Mouse (Mus musculus) CH12.LX (cell line): Measurements from ENCODE around the gene Adprh. TPM values are rescaled to one million over a fixed set of nuclear protein-coding genes. Genes with fewer than 3 reads are reported as not detected.
"Not testable (repeated sequence)": the region's sequence is repeated elsewhere in the genome, so short reads cannot be mapped to it uniquely, and the experiment has no call there.

Experiments
- DNase-seq: peaks from one replicate; pipeline ENCODE4 v3.0.0-alpha.2; 2013; ENCODE audit errors: extremely low read depth
- H3K27ac ChIP-seq: 2 replicates; pipeline ENCODE4 v1.5.1; 2012; ENCODE audit warnings: low read depth, mild to moderate bottlenecking, control low read depth, moderate library complexity; ENCODE audit not compliant: insufficient read depth
- H3K27me3 ChIP-seq: replicated peaks from 2 replicates; pipeline ENCODE3; 2012; ENCODE audit warnings: inconsistent platforms
- H3K36me3 ChIP-seq, 2 experiments: replicated peaks in 1 of 2; 2 replicates each; pipeline versions ENCODE3 to v1.6.1; 2012; ENCODE audit warnings: inconsistent platforms in 1 of 2, low read length in 1 of 2, mild to moderate bottlenecking in 1 of 2, mixed read lengths in 1 of 2, moderate library complexity in 1 of 2; ENCODE audit not compliant: control insufficient read depth in 1 of 2, insufficient read depth in 1 of 2
- H3K4me1 ChIP-seq, 2 experiments: 2 replicates each; pipeline ENCODE4 v1.6.1; 2012; ENCODE audit warnings: inconsistent platforms in 1 of 2, moderate library complexity in 1 of 2; ENCODE audit not compliant: insufficient read depth in 2 of 2, control insufficient read depth in 1 of 2
- H3K4me2 ChIP-seq: 2 replicates; pipeline ENCODE4 v1.6.1; 2012; ENCODE audit warnings: low read depth, mild to moderate bottlenecking, control low read depth; ENCODE audit not compliant: poor library complexity, insufficient read depth, severe bottlenecking
- H3K4me3 ChIP-seq, 3 experiments: fragments of 150-350 bp in 1 of 3; sonication (generic) in 1 of 3; replicated peaks in 1 of 3; 2 replicates each; pipeline versions ENCODE3 to v1.5.1; 2011 to 2012; ENCODE audit warnings: low read depth in 2 of 3, low read length in 2 of 3, mild to moderate bottlenecking in 2 of 3, moderate library complexity in 2 of 3, control low read depth in 1 of 3, improper control_type of control experiment in 1 of 3, inconsistent platforms in 1 of 3, mixed read lengths in 1 of 3; ENCODE audit not compliant: poor library complexity in 1 of 3
- H3K79me2 ChIP-seq: replicated peaks from 2 replicates; pipeline ENCODE4 v1.6.1; 2012; ENCODE audit warnings: mild to moderate bottlenecking, moderate library complexity; ENCODE audit not compliant: control insufficient read depth, poor library complexity, insufficient read depth, severe bottlenecking; ENCODE audit errors: extremely low read depth
- H3K9ac ChIP-seq: 2 replicates; pipeline ENCODE4 v1.6.1; 2012; ENCODE audit warnings: low read depth, mild to moderate bottlenecking, control low read depth, moderate library complexity; ENCODE audit not compliant: insufficient read depth
- H3K9me3 ChIP-seq: replicated peaks from 2 replicates; pipeline ENCODE3; 2012; ENCODE audit warnings: low read length, inconsistent platforms, mixed read lengths
- BHLHE40 ChIP-seq: IDR thresholded peaks from 2 replicates; pipeline ENCODE4 v1.6.1; 2011; ENCODE audit warnings: mild to moderate bottlenecking, low read depth, low read length, improper control_type of control experiment
- CHD1 ChIP-seq: IDR thresholded peaks from 2 replicates; pipeline ENCODE4 v1.6.1; 2012; ENCODE audit warnings: low read depth, low read length, improper control_type of control experiment, inconsistent platforms
- CTCF ChIP-seq, 2 experiments: IDR thresholded peaks in 1 of 2; conservative IDR thresholded peaks in 1 of 2; 2 replicates each; pipeline ENCODE4 v1.5.1; 2011 to 2012; ENCODE audit warnings: low read depth in 2 of 2, low read length in 2 of 2, improper control_type of control experiment in 1 of 2, inconsistent platforms in 1 of 2, mild to moderate bottlenecking in 1 of 2, moderate library complexity in 1 of 2
- E2F4 ChIP-seq: IDR thresholded peaks from 2 replicates; pipeline ENCODE4 v1.6.1; 2011; ENCODE audit warnings: low read depth, low read length, improper control_type of control experiment; ENCODE audit not compliant: insufficient replicate concordance
- EP300 ChIP-seq: IDR thresholded peaks from 2 replicates; pipeline ENCODE4 v1.6.1; 2011; ENCODE audit warnings: low read length, improper control_type of control experiment
- ETS1 ChIP-seq: conservative IDR thresholded peaks from 2 replicates; pipeline ENCODE4 v1.6.1; 2012; ENCODE audit warnings: low read depth, mild to moderate bottlenecking, inconsistent platforms, low read length, improper control_type of control experiment, moderate library complexity
- HCFC1 ChIP-seq: IDR thresholded peaks from 2 replicates; pipeline ENCODE4 v1.6.1; 2012; ENCODE audit warnings: low read depth, mild to moderate bottlenecking, inconsistent platforms, low read length, improper control_type of control experiment
- IRF4 ChIP-seq: IDR thresholded peaks from 2 replicates; pipeline ENCODE4 v1.6.1; 2014; ENCODE audit warnings: low read depth, mild to moderate bottlenecking, inconsistent platforms, low read length, improper control_type of control experiment
- JUND ChIP-seq: conservative IDR thresholded peaks from 2 replicates; pipeline ENCODE4 v1.6.1; 2011; ENCODE audit warnings: low read depth, low read length, improper control_type of control experiment
- KAT2A ChIP-seq: IDR thresholded peaks from 2 replicates; pipeline ENCODE4 v1.6.1; 2012; ENCODE audit warnings: low read length, improper control_type of control experiment, inconsistent platforms; ENCODE audit not compliant: insufficient replicate concordance
- MAFK ChIP-seq: IDR thresholded peaks from 2 replicates; pipeline ENCODE4 v1.6.1; 2011; ENCODE audit warnings: low read length, improper control_type of control experiment; ENCODE audit not compliant: insufficient replicate concordance
- MAZ ChIP-seq: IDR thresholded peaks from 2 replicates; pipeline ENCODE4 v1.6.1; 2012; ENCODE audit warnings: low read depth, mild to moderate bottlenecking, inconsistent platforms, low read length, improper control_type of control experiment, moderate library complexity
- MEF2A ChIP-seq: IDR thresholded peaks from 2 replicates; pipeline ENCODE4 v1.6.1; 2014; ENCODE audit warnings: low read depth, mild to moderate bottlenecking, inconsistent platforms, low read length, improper control_type of control experiment, borderline replicate concordance
- MYC ChIP-seq: IDR thresholded peaks from 2 replicates; pipeline ENCODE4 v1.6.1; 2011; ENCODE audit warnings: low read depth, mild to moderate bottlenecking, improper control_type of control experiment, low read length
- POLR2AphosphoS2 ChIP-seq: IDR thresholded peaks from 2 replicates; pipeline ENCODE4 v1.6.1; 2011; ENCODE audit warnings: low read depth, low read length, improper control_type of control experiment
- RAD21 ChIP-seq: IDR thresholded peaks from 2 replicates; pipeline ENCODE4 v1.6.1; 2011; ENCODE audit warnings: low read depth, mild to moderate bottlenecking, low read length, improper control_type of control experiment, moderate library complexity
- RCOR1 ChIP-seq: conservative IDR thresholded peaks from 2 replicates; pipeline ENCODE4 v1.6.1; 2012; ENCODE audit warnings: low read depth, mild to moderate bottlenecking, inconsistent platforms, low read length, improper control_type of control experiment
- SIN3A ChIP-seq: IDR thresholded peaks from 2 replicates; pipeline ENCODE4 v1.6.1; 2012; ENCODE audit warnings: low read length, improper control_type of control experiment, inconsistent platforms
- SMC3 ChIP-seq: IDR thresholded peaks from 2 replicates; pipeline ENCODE4 v1.6.1; 2011; ENCODE audit warnings: low read depth, low read length, improper control_type of control experiment
- TBP ChIP-seq: conservative IDR thresholded peaks from 2 replicates; pipeline ENCODE4 v1.6.1; 2011; ENCODE audit warnings: low read depth, low read length, improper control_type of control experiment
- UBTF ChIP-seq: IDR thresholded peaks from 2 replicates; pipeline ENCODE4 v1.6.1; 2012; ENCODE audit warnings: low read depth, mild to moderate bottlenecking, inconsistent platforms, low read length, improper control_type of control experiment, moderate library complexity
- ZKSCAN1 ChIP-seq: IDR thresholded peaks from 2 replicates; pipeline ENCODE4 v1.6.1; 2012; ENCODE audit warnings: low read depth, inconsistent platforms, low read length, improper control_type of control experiment, borderline replicate concordance
- dilution Hi-C: fragments of 300-500 bp; cut with MboI; formaldehyde crosslinking; loops from 2 replicates; pipeline ENCODE4 v1.14.3; 2020; ENCODE audit warnings: low sequenced_read_pairs; ENCODE audit not compliant: extremely low pct_unique_long_range_greater_than_20kb, extremely low pct_ligation_motif_present
- in situ Hi-C: fragments of 300-500 bp; cut with MboI; formaldehyde crosslinking; loops from 3 replicates; pipeline ENCODE4 v1.14.3; 2019; ENCODE audit warnings: low sequenced_read_pairs, low pct_ligation_motif_present, low pct_unique_long_range_greater_than_20kb, mixed read lengths
- polyA plus RNA-seq: library from polyadenylated mRNA; unstranded; fragments of >175 nt; gene quantifications from 2 replicates; pipeline ENCODE4 v1.2.1, GENCODE M21; 2012; ENCODE audit warnings: low read depth; ENCODE audit not compliant: insufficient read length
- total RNA-seq, 2 experiments: library from RNA; depleted of rRNA; stranded (reverse); fragments of 300-350 nt in 1 of 2; fragments of >200 nt in 1 of 2; gene quantifications; 2 replicates each; pipeline ENCODE4 v1.2.3; 2012 to 2014

Adprh gene
- total and polyA plus RNA-seq, 3 experiments: 45.3 to 82.9 (median 67.7) TPM

DNA sequence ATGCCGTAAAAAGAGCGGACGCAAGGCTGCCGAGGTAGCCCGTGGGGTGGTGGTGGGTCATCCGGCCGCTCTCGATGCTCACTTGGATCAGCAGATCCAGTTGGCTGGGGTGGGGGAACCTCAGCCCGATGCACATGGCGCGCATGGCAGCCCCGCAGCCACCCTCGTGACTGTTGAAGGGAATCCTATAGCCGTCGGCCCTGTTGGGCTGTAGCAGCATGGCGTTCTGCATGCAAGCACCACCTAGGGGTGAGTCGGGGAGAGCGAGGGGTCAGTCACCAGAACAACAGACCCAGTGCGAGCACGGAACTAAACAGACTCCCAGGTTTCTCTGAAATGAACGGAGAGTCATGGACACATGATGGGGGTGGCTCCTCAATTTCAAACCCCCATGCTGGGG lies 5.1 kb downstream of the Adprh start:
- Histone ChIP-seq H3K27me3 (no peaks in the 10 kb centered on the region), H3K4me1 (peaks cover 14 to 53% of the 10 kb centered on the region in 2 experiments), H3K79me2 (peaks cover 21% of the 10 kb centered on the region), H3K4me2 (no peak overlapping the region), H3K27ac (no peak overlapping the region), H3K4me3 (no peak overlapping the region), H3K9ac (no peak overlapping the region), H3K9me3 (peaks cover 14% of the 10 kb centered on the region), H3K36me3 (peaks cover 55 to 80% of the 10 kb centered on the region in 2 experiments)
- in situ Hi-C loops: no loop called here
- dilution Hi-C loops: no loop called here
- no peak for DNase-seq
- TF ChIP-seq MYC (no peak), CHD1 (no peak), SIN3A (no peak), KAT2A (no peak), RCOR1 (no peak), CTCF (conservative IDR thresholded peaks at IDR 0.05 in 1 of 2, IDR thresholded peaks at IDR 0.05 in 1 of 2; ENCODE audit: low read depth in 2 of 2, low read length in 2 of 2) (peak in 1 of 2 experiments; percentile 43; a peak in 2 of 4 replicates), MAFK (no peak), RAD21 (peak; percentile 26), MEF2A (no peak), TBP (no peak), IRF4 (no peak), POLR2AphosphoS2 (no peak), UBTF (no peak), MAZ (no peak), SMC3 (peak; percentile 35), HCFC1 (no peak), ETS1 (no peak), JUND (no peak), BHLHE40 (no peak), ZKSCAN1 (no peak), E2F4 (no peak), EP300 (no peak)

DNA sequence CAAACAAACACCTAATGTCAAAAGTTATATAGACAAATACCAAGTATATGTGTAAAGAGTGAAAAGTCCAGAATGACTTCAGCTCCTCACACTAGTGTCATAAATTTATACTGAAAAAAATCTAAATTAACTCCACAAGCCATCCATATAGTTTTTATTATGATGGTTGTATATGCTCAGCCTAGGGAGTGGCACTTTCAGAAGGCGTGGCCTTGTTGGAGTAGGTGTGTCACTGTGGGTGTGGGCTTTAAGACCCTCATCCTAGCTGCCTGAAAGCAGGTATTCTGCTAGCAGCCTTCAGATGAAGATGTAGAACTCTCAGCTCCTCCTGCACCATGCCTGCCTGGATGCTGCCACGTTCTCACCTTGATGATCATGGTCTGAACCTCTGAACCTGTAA lies 6.4 kb downstream of the Adprh start:
- Histone ChIP-seq H3K4me1 (peaks cover 19 to 60% of the 10 kb centered on the region in 2 experiments), H3K9me3 (peaks cover 14% of the 10 kb centered on the region), H3K36me3 (peaks cover 55 to 80% of the 10 kb centered on the region in 2 experiments)
- H3K79me2 ChIP-seq, dilution Hi-C loops, DNase-seq, H3K4me3 ChIP-seq, H3K9ac ChIP-seq, in situ Hi-C loops, H3K27me3 ChIP-seq, H3K27ac ChIP-seq, H3K4me2 ChIP-seq: not testable (repeated sequence)
